Mouse (Mus musculus) megakaryocyte, adult 5-6 weeks (primary cell): ENCODE results near the gene Fign. TPM values are rescaled to one million over a fixed set of nuclear protein-coding genes. Genes with fewer than 3 reads are reported as not detected.

Experiments used
- ATAC-seq: 2 replicates; pipeline ENCODE4 v1.8.0; 2016; ENCODE audit warnings: mild to moderate bottlenecking, inconsistent platforms; ENCODE audit not compliant: poor library complexity, severe bottlenecking
- total RNA-seq, 2 experiments: library from RNA; stranded (forward) in 1 of 2; stranded (reverse) in 1 of 2; fragments of 153-499, 151-499 nt in 1 of 2; fragments of 221-1000, 200-1000 nt in 1 of 2; gene quantifications; 2 replicates each; pipeline versions ENCODE4 v1.2.3 to v1.2.4; 2015 to 2017

Fign gene
- 0.05 TPM in 1 of 2 replicates, not detected in the other for total RNA-seq (2015)
- total RNA-seq (2017), result not detected in 2 replicates

DNA sequence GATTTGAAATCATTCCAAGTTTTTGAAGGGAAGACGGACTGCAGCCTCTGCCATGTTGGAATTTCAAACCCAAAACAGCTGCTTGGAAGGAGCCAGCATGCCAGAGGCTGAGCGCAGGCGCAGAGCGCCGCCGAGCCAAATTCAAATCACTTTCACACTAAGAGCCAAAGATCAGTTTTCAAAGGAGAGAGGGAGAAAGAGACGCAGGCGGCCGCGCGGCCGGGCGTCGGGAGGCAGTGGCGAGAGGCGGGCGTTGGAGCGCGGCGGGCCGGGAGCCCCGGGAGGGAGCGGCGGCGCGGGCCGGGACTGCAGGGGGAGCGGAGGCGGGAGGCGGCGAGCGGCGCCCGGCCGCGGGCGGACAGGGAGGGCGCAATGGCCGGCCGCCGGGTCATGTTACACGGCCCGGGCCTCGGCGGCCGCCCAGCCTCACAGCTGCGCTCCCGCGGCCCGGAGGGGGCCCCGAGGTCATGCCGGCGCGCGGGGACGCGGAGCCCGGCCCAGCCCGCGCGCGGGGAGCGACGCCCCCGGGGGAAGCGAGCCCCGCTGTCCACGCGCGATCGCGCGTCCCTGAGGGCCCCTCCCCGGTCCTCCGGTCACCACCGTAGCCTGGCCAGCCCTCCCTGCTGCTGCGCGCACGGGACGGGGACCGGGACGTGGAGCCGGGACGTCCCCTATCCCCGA, at the start of gene Fign:
Fign (minus strand) TSS at position 102 of the 681 bp plus-strand sequence.
- ATAC-seq, result no peak

DNA sequence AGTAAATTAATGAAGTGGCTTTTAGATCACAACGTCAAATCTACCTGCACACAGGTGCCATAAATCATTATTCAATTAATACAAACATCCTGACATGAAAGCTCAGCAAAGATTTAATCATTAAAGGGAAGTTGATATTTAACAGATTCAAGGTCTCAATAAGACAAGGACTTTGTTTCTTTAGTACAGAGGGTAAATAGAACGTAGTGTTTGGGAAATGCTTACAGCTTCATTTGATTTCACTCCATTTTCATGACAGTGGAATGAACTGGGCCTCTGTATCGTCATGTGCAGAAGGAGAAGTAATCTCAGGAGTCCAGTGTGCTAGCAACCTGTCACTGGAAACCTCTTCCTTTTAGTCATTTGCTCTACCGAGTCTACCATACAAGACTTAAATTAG, 35.8 kb upstream of the Fign start:
- no peak for ATAC-seq

DNA sequence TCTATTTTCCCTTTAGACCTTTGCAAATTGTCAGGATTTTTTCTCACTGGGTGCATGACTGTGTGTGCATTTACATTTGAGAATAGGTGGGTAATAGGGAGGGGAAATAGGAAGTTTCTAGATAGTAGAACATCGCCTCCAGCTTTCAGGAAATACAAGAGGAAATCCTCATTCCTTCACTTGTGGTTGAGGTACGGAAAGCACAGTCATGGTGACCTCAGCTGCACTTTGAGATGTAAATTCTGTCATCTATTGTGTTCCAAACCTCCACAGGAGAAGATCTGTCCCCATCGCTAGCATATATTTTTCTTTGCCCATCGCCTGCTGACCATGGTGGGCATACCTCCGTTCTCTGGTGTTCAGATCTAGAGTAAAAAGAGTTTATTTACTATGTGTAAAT, 22.7 kb upstream of the Fign start:
- ATAC-seq, result no peak

DNA sequence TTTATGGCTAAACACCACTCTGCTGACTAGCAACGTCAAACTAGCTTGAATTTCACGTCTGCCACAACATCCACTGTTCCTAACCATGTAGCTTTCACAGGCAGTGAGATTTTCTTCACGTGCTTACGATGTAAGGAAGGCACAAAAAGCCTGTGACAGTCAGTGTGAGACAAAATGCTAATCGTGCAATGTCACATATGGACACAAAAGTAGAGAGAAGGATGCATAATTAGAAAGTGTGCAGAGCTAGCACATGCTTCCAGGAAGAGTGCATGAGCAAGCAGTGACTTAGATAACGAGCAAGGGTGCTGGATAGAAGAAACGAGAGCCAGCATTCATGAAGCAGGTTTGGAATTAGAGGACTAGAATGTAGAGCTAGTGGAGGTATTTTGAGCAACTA, 18.8 kb upstream of the Fign start:
- ATAC-seq, result no peak

DNA sequence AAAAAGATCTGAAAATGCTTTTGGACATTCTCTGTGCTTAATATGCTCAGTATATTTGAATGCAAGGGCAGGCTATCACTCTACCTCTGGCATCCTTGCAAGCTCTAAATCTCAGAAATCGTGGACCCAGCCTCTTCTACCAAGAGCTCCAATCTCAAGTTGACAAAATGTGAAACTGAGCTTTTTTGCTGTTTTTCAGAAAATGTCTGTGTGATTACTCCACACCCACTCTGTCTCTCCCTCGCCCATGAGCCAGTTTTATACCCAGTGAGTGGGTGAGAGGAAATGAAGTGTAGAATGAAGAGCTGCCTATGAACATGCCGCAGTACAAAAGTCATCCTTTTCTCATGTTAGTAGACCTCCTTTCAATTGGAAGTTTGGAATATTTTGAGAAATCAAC, 13.3 kb upstream of the Fign start:
- no peak for ATAC-seq

DNA sequence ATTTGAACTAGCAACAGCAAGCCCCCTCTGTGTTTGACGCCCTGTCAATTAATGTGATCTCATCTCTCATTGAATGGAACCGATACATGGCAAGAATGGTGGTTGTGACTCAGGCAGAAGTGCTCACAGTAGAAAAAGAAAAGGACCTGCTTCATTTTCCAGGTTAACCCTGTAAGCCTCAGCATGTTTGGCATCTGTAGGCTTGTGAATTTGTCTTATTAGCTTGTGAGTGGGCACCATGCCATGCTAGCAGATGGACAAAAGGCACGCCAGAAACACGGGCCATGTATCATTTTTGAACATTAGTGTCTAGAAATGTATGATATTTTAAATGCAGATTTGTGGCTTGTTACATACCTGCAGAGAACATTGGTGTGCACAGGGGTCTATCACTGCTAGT, 12.0 kb upstream of the Fign start:
- ATAC-seq, result no peak

DNA sequence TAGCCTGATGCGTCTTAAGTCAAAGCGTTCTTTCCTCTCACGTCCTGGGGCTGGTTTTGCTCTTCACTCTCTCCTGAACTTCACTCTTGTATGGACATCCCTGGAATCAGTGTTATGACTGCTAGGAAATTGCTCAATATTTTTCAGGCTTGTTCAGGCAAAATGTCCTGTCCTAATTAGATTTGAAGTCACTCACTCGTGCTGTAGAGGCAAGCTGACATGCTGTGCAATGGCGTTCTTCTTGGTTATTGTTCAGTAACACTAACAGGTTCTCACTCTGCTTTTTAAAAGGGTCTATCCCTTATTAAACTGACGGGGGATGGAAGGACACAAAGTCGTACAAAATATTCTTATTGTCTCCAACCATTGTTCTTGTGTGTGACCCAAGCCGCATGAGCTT, 10.2 kb upstream of the Fign start:
- no peak for ATAC-seq

DNA sequence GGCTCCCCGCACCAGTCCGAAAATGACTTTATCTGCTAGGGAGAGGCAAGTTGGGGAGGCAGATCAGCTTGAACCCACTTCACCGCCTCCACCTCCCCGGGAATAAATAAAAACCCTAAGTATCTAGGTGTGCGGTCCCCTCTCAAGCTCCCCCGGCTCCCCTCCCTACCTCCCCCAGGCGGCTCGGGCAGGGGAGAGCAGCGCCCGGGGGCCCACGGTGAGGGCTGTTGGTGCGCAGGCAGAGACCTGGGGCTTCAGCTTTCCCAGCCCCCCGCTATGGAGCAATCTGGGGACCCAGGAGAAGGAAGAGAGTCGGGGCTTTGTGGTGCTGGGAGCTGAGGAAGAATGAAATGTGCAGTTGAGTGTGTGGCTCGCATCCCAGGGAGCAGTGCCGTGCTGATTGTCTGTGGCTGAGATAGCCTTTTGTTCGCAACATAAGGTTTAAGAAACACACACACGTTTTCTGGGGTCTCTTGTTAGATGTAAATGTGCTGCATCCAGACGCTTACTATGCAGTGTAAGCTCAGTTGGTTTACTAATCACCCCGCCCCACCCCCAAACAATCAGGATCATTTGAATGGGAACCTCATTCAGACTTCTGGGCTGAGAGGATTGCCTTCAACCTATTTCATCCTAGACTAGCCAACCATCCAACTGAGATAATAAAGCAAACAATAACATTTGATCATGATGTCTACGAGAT, 931 bp upstream of the Fign start:
- ATAC-seq, result no peak

DNA sequence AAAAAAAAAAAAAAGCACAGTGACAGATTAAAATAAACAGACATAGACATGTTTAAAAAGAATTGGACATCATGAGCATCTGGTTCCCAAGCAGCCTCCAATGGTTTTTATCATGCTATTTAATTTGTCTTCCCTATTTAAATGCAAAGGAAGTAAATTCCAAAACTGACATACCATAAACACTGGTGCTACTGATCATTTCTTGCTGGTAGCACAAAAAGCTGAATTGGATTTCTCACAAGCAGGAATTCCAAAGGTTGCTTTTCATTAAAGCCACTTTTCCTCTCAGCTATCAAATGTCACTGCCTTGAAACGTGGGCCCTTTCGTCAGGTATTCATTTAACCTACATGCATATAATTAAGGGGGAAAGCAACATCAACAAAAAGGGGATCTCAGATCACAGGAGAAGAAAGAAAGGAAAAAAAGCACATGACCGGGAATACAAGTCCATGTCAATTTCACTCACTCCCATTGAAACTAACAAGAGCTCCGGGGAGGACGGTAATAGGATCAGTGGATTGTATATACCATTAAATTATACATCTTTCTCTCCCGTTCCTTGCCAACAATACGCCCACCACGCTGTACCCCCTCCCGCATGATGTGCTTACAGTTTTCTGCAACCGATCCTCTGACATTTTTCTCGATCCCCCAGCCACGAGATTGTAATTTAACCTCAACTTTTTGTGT, 972 bp downstream of the Fign start:
- no peak for ATAC-seq

DNA sequence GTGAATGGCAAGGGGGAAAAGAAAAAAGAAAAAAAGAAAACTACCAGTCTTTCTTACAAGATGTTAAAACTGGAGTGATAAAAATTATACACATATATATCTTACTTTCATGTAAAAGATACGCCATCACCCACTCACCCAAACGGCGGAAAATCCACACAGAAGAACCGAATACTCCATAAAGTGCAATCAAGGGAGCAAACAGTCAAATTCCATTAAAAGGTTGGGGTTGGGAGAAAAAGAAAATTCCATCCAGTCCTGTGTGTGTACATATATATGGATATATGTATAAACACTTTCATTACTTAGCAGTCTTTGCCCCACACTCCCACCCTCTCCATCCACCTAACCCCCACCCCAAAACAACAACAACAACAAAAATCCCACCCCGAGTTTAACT, 1.7 kb downstream of the Fign start:
- no peak for ATAC-seq

DNA sequence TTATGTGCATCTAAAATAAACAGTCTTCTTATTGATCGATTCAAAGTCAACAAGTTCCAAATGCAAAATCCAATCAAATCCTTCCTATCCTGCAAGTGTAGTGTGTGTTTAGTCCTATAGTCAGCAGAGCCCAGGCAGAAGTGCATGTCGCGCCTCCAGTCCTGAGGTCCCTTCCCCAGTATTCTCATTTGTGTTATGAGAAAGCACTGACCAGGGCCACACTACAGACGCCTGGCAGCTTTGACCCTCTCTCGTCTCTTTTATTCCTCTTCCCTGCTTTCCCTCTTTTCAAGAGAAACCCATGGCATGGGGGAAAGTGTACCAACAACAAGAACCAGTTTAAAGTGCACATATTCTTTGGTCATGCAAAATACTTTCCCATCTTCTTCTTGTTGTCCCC, 2.3 kb downstream of the Fign start:
- no peak for ATAC-seq

DNA sequence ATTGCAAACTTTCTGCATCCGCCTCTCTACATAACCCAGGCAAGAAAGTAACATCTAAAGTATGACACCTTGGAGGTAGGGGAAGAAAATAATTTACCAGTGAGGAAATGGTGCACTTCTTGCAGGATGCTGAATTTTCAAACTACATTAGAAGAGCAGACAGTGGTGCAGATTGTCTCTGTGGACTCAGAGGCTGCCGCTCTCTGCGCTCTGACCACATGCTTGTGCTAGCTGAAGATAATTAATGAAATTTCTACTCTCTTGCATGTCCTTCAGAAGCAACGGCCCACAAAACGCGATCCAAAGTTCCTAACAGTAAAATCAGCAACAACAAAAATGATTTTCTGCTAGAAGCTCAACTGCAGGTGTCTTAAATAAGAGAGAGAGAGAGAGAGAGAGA, 4.8 kb downstream of the Fign start:
- no peak for ATAC-seq

DNA sequence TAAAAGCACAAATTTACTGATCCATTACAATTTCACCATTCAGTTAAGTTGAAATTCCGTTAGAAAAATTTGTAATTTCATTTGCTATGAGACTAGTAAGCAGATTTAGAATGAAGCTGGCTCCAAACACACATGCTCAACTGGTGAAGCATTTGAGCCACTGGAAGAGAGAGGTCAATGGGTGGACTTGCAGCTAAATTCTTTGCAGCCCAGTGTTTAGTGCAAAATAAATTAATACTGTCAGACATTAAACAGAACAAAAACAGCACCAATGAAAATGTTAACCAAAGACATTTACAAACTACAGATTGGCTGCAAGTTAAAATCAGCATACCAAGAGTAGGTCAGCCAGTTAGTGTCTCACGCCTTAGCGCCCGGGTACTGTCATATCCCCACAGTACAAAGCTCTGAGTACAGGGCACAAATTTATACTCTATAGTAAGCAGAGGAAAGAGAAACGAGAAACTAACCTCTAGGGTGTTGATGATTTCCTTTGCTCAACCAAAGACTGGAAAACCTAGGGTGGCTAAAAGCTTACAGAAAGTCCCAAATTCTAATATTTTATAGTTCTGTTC, 13.9 kb downstream of the Fign start:
- no peak for ATAC-seq

DNA sequence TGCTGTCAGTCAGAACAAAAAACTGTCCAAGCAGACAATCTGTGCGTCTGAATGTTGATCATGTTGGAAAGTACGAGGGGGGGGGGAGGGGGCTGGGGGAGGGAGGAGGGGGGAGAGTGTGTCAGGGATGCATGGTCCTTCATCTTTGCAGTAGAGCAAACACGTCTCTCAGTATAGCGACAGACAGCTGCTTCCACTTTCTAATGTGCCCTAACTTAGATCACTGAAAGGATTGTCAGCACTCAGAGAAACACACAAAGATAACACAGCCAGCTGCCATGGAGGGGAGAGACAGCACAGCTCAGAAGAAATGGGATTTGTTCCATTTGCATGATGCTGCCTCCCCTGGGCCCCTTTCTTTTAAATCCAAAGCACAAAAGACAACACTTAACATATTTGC, 18.1 kb downstream of the Fign start:
- ATAC-seq, result no peak

DNA sequence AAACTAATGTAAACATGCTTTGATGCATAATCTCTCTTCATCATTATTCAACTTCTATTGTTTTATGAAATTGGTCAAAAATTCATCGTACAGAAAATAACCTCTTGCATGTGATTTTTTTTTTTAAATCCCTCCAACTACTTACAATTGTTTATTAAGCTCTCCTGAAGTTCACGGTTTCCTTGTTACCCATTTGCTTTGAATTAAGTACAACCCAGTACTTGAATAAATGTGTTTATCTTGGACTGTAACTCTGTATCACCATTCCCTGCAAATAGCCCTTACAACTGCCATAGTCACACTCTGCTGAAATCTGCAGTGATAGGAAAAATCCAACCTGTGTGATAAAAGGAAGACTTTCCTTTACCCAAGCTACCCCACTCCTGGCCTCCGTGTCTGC, 19.3 kb downstream of the Fign start:
- ATAC-seq, result no peak

DNA sequence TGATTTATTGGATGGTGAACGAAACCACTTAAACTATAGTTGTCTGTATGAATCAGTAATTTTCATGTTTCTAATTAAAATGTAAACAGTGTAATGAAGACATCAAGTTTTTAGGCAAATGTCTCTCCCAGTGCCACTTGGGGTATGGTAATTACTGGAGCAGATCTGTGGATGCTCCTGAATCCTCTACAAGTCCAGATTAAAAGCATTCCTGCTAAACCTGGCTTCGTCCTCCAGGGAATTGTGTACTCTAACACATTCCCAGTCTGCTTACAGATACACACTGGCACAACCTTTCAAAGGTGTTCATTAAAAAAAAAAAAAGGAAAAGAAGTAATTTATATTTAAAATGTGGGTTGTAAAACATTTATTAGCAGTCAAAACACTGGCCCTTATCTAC, 20.0 kb downstream of the Fign start:
- no peak for ATAC-seq

DNA sequence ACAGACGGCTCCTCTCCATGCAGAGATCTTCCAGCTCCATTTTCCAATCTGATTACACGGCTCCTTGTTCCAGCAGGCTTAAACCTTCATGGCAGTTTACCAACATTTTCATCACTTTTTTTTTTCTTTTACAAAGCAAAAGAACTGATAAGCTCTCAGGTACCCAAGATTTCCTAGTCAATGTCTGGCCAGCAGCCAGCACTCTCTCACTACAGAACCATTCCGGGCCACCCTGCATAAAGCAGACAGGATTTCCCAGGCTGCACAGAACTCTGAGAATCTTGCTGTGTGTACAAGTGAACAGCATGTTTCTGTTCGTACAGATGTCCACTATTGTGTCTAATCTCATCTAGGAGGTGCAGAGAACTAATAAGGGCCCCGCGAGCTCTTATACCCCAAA, 22.0 kb downstream of the Fign start:
- no peak for ATAC-seq

DNA sequence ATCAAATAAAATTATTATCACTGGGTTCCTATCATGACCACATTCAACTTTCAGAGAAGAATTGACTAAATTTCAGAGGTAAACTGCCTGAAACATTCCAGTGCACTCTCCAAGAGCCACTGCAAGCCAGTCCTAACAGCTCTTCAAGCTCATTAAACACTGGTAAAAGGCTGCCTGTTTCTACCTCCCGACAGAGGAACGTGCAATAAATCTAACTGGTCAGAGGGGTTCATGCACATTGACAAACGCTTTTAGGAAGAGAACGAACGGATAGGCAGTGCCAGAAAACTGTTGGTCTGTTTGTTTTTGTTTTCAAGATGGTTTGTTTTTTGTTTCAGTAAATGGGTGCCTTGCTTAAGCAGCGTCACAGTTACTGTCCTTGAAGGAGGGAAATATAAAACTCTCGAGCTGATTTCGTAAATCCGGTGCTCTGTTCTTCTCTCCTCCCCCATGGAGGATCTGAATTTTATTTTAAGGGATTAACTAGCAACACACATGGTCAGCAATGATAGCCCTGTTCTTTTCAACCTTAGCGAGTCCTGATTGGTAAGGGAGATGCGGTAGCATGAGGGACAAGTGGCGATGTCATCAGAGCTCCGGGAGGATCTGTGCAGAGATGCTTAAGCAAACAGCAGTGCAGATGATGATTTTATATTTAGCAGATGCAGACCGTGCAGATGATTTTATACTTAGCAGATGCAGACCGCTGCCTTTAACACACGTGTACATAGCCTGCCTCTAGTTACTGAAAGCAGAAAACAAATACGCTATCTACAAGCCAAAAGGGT, 23.0 kb downstream of the Fign start:
- ATAC-seq, result no peak

DNA sequence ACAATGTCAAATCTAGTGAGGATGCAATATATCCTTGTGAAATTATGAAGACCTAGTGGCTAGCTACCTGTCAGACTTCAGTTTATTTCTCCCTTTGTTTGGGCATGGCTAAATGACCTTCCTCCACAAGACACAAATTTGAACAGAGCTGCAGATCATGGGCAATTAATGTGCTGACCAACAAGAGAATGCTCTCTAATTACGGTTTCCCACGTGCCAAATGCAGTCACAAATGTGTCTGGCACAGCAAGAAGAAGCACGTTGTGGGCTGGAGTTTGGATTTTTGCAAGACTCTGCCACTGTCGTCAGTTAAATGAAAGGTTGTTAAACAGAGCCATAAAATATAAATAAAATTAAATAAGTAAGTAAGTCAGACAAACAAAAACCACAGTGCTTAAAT, 25.7 kb downstream of the Fign start:
- ATAC-seq, result no peak

DNA sequence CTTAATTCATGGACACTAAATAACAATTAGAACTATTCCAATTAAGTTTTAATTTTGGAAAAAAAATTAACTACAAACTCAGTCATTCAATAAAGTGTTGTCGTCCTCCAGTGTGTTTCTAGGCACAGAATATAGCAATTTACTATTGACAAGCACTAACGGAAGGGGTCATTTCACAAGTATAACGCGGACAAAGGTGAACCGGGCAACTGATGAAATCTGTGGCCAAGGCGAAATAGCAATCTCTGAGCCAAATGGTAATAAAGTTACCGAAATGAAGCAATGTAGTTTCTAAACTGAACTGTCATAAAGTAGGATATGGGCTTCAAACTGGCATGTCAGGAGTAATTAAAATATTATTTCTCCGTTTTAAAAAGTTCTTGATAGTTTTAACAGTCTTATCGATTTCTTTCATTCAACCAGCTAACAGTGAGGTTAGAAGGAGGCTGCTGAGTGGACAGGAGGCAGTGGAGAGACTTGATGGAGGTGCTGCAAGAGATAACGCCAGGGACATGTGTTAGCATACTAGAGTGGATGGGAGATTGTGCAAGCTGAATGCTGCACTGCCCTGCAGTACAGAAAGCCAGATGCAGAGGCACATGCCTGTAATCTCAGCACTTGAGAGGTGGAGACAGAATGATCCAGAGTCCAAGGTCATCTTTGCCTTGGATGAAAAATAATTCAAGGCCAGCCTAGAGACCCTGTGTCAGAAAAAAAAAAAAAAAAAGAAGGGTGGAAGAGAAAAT, 27.7 kb downstream of the Fign start:
- ATAC-seq, result no peak
